Mouse (Mus musculus): Measurements from ENCODE around the gene Rora.

Gene Rora

GRCm38 (mm10) chr9:68653211-68654038, at the start of gene Rora:
Gene Rora, plus strand, starts transcription at chr9:68653786.
- no peak for DNase-seq

- DNase-seq, result no peak
Observed at GRCm38 (mm10) chr9:68614006-68614405, 39.6 kb upstream of the Rora start.

- DNase-seq, result no peak
Observed at GRCm38 (mm10) chr9:68617116-68617515, 36.5 kb upstream of the Rora start.

DNA sequence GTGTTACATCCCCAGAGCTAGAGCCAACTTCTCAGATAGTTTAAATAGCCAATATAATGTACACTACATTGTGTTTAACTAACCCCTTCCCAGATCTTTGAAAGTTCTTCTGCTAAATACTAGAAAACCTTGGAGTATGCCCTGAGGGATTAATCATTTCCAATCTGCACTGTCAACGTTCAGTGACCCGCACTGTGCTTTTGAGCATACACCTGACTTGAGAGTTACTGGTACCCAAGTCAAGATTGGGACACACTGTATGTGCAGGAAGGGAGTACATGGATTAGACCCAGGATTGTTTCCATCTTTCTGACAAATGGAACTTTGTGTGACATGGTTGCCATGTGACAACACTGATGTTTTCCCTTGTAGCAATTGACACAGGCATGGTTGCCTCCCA, 33.5 kb upstream of the Rora start:
- no peak for DNase-seq

DNA sequence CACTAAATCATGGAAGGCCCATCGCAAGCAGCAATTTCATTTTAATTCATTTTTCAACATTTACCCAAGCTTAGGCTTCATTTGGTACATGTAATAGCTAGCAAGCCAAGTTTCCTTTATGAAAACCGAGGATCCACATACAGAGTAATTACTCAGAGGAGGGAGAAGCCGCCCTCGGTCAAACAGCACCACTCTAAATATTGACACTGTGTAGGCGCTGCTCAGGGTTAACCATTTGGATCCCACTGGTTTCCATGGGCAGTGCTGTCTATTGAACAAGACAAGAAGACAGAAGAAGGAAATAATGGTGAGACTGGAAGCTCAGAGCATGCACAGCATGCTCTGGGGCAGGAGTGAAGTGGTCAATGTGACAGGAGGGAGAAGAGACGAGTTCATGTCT, 33.1 kb upstream of the Rora start:
- DNase-seq, result no peak

GRCm38 (mm10) chr9:68624981-68625380, 28.6 kb upstream of the Rora start:
- DNase-seq, result no peak

DNA sequence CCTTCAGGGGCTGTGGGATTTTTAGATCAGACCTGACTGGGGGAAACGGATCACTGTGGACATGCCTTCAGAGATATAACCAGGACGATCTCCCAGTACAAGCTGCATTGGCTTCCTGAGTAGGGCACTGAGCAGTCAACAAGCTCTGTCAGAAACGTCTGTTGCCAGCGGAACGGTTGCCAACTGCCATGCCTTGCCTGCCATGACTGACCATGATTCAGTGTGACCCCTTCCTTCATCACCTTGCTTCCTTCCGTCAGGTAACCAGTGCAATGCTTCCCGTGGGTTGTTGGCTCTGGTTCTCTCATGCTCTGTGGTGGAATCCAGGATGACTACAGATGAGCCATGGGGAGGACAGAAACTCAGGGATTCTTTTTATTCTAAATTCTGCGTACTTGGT, 16.3 kb upstream of the Rora start:
- no peak for DNase-seq

- DNase-seq, result no peak
Observed at GRCm38 (mm10) chr9:68641123-68641522, 12.5 kb upstream of the Rora start.

DNA sequence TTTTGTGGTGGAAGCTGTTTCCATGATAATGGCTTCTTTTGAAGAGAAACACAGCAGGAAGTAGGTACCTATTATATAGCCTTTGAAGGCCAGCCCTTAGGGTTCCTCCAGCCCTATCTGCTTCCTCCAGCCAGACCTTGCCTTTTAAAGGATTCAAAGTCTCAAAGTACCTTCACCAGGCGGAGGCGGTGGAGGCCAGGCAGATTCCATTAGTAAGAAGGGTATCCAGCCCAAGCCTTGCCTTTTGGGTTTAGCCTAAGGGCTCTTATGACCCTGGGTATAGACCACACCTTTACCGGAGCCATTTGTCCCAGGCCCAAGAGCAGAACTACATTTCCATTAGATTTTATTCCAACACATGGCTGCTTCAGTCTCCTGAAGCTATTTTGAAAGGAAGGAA, 5.5 kb upstream of the Rora start:
- DNase-seq, result no peak

DNA sequence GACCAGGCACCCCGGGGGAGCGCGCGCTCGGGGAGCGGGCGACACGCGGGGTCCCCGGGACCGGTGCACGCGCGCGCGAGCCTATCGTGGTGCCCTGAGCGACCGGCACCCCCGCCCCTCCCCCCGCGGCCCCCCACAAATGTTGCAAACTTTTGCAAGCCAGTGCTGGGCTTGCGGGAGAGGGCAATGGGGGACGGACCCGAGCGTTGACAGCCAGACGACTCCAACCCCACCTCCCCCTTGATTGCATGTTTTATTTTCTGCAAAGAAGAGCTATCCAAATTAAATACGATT, 400 bp downstream of the Rora start:
- no peak for DNase-seq

GRCm38 (mm10) chr9:68654333-68655017, 889 bp downstream of the Rora start:
- DNase-seq, result no peak

DNA sequence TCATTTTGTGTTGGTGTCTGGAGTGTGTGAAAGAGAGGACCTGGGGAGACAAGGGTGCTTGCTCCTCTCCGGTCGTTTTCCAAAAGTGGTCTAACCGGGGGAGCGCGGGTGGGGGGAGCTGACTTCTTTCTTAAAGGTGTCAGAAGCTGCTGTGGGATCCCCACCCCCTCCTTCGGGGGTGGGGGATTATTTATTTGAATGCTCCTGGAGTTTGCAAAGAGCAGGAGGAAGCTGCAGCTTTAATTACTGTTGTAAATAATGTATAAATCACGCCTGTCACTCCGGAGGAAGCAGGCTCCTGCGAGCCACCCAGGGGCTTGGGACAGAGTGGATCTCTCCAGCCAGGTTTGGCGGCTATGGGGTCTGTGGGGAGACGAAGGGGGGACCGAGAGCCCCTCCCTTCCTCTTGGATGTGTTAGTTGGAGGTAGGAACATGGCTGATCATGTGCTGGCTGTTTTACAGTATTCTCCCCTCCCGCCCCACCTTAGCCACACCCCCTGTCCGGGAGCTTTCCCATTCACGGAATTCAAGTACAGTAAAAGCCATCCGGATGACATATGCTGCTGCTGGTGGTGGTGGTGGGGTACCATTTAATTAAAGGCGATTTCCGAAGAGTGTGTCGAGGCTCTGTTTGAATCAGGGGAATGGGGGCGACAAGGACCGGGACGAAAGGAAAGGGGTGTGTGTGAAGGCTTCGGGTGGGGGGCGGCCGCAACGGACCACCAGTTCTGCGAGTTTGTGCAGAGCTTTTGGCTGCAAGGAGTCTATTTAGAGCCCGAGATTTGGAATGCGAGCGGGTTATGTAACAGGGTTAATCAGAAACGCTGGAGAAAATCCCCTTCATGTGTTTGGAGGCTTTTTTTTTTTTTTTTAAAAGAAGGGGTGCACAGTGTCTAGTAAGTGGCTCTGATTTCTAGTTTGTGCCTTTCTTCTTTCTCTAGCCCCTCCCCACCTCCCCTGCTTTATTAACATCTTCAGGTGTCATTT, 1.7 kb downstream of the Rora start:
- no peak for DNase-seq

DNA sequence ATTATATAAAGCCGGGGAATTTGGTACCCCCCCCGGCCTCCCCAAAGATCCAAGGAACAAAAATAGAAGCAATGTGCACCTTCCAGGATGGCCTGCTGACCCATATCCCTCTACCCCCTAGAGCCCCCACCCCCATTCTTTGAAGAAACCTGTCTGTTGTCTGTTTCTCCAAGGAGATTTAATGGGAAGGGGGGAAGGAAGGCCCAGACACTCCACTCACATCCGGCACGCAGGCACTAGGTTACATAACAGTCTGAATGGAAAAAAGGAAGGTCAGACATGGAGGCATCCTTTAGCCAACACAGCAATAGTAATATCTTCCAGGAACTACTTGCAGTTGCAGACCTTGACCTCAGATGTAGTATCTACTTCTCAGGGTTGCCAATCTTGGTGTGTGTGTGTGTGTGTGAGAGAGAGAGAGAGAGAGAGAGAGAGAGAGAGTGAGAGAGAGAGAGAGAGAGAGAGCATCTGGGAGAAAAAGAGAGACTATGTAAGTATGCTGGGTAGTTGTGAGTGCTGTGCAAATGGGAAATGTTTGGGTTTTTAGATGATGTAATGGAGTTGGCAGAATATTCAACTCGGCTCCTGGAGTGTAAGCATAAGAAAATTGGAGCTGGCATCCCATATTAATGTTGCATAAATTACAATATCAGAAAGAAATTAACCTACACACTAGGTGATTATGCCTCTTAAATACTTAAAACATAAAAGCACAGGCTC, 2.6 kb downstream of the Rora start:
- no peak for DNase-seq

GRCm38 (mm10) chr9:68656796-68657130, 3.2 kb downstream of the Rora start:
- no peak for DNase-seq

- DNase-seq, result no peak
Observed at GRCm38 (mm10) chr9:68670731-68671130, 17.1 kb downstream of the Rora start.

GRCm38 (mm10) chr9:68672459-68672858, 18.9 kb downstream of the Rora start:
- no peak for DNase-seq

GRCm38 (mm10) chr9:68673221-68673620, 19.6 kb downstream of the Rora start:
- no peak for DNase-seq

- no peak for DNase-seq
Observed at GRCm38 (mm10) chr9:68679871-68680374, 26.3 kb downstream of the Rora start.

- DNase-seq, result no peak
Observed at GRCm38 (mm10) chr9:68683938-68684337, 30.4 kb downstream of the Rora start.

GRCm38 (mm10) chr9:68685562-68685961, 32.0 kb downstream of the Rora start:
- no peak for DNase-seq

DNA sequence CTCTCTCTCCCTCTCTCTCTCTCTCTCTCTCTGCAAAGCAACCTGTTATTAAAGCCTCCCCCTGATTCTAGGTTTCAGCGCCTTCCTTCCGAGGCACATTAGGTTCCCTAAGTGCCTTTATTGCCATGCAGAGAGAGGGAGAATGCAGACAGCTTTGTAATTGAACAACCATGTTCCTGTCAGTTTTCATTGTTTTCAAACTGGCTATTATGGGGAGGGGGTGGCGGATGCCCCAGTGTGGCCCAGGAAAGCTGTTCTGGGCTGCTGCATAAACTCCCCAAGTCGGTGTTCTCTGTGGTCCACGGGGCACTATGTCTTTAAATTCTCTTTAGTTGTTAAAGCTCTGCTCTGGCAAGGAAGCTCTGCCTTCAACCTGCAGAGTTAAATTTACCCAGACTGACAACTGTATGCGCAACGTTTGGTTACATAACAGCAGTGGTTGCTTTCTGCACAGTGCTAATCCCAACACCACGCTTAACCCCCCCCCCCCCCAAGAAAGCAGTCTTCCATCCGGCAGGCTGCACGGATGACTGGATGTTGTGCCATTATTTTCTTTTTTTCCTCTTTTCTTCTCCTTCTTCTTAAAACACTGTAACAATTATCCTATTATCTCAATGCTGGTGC, 33.8 kb downstream of the Rora start:
- DNase-seq, result no peak

- DNase-seq, result no peak
Observed at GRCm38 (mm10) chr9:68688151-68688550, 34.6 kb downstream of the Rora start.
